Comparison of ENCODE assay signal across 7 mouse cellular contexts in the genomic region with DNA sequence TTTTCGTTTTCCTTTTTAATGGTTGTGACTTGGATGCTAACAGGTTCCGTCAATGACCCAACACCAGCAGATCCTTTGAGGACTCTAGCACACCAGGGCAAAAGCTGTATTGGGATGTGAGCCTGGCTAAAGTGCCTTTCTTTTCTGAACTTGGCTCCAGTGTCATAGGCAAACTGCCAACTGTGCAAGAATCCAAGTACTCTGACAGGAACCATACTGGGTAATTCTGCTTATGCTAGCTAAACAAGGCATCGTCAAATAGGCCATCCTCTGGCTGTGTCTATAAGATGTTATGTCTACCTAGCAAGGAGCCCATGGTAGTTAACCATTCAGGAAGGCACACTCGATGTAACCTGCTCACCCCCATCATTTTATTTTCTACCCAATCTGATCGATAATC. TPM values are rescaled to one million over a fixed set of nuclear protein-coding genes. Genes with fewer than 3 reads are reported as not detected.
DNase-seq lines count a peak whose midpoint lies in the region; ATAC-seq lines count a peak whose summit lies in the region.

No protein-coding gene starts in this region.

- peak; percentile 27 for DNase-seq in midbrain, embryonic 14.5 days
- DNase-seq in midbrain, embryonic 10.5 days (ENCODE audit: low spot score) = no peak
- peak; percentile 30 to 61 for DNase-seq in cerebellum, postnatal 25 days
- peak; percentile 80 to 81 for DNase-seq in kidney, adult 8-10 months
- peak; percentile 12 for DNase-seq in ovary, postnatal 36 days (ENCODE audit: low spot score)
- no peak for DNase-seq in thymus, postnatal 14 days

- no peak overlapping the region for H3K4me3 ChIP-seq in midbrain, embryonic 14.5 days (replicated peaks; ENCODE audit: low read depth, low read length)
- no peak overlapping the region for H3K4me3 ChIP-seq in midbrain, embryonic 10.5 days

- no peaks in the 10 kb centered on the region for H3K36me3 ChIP-seq in midbrain, embryonic 14.5 days (ENCODE audit: control insufficient read depth, insufficient read depth, low read length)
- peaks cover 51% of the 10 kb centered on the region for H3K36me3 ChIP-seq in midbrain, embryonic 10.5 days

- no peak overlapping the region for H3K9ac ChIP-seq in midbrain, embryonic 14.5 days (replicated peaks; ENCODE audit: low read length)

- 93% methylated on average over 5 of the region's 5 CpGs for WGBS in midbrain, embryonic 14.5 days
- WGBS in midbrain, embryonic 10.5 days = 94% methylated on average over 5 of the region's 5 CpGs

- no peaks in the 10 kb centered on the region for H3K27me3 ChIP-seq in midbrain, embryonic 14.5 days (ENCODE audit: control insufficient read depth, insufficient read depth, low read length)
- no peaks in the 10 kb centered on the region for H3K27me3 ChIP-seq in midbrain, embryonic 10.5 days (ENCODE audit: low read depth, poor library complexity, severe bottlenecking)

- no peak overlapping the region for H3K27ac ChIP-seq in midbrain, embryonic 14.5 days (replicated peaks; ENCODE audit: low read depth, low read length)
- no peak overlapping the region for H3K27ac ChIP-seq in midbrain, embryonic 10.5 days (replicated peaks)

- no peak for ATAC-seq in midbrain, embryonic 14.5 days (ENCODE audit: low FRiP score, low TSS enrichment)
- no peak for ATAC-seq in activated CD4-positive, CD25-positive, alpha-beta regulatory T cell, adult 4 months

- no peak overlapping the region for H3K4me2 ChIP-seq in midbrain, embryonic 14.5 days (ENCODE audit: low read length)

- no peaks in the 10 kb centered on the region for H3K9me3 ChIP-seq in midbrain, embryonic 14.5 days (ENCODE audit: control insufficient read depth, low read length)
- H3K9me3 ChIP-seq in midbrain, embryonic 10.5 days (replicated peaks) = peaks cover 16% of the 10 kb centered on the region

- no peaks in the 10 kb centered on the region for H3K4me1 ChIP-seq in midbrain, embryonic 14.5 days (ENCODE audit: control insufficient read depth, insufficient read depth, low read length)
- H3K4me1 ChIP-seq in midbrain, embryonic 10.5 days = no peaks in the 10 kb centered on the region

RNA-seq across cellular contexts. Expression of a gene that starts 51.1 kb away (rescaled TPM):
- polyA plus RNA-seq in midbrain, embryonic 14.5 days (2014; fragmentation: Nextera tagmentation; extraction: Ambion mirVana) = not detected in 2 replicates
- polyA plus RNA-seq in midbrain, embryonic 10.5 days (2016; fragmentation: Nextera tagmentation; extraction: Ambion mirVana) = 0.36 and 0.51 TPM in 2 replicates
- under 1 TPM; 0.09 to 0.31 TPM for polyA plus RNA-seq in activated CD4-positive, CD25-positive, alpha-beta regulatory T cell, adult 4 months (2017; shearing (Covaris generic))

Comparison
In these comparisons a context has a peak if more than half of its experiments do, and no peak if none do; other contexts are left out.
1. DNase-seq: peak in midbrain, embryonic 14.5 days (single experiment), cerebellum, postnatal 25 days (2 of 2), kidney, adult 8-10 months (2 of 2) and ovary, postnatal 36 days (single experiment); none in midbrain, embryonic 10.5 days (single experiment) and thymus, postnatal 14 days (single experiment).